Mouse (Mus musculus): ENCODE data around the gene Snrnp35.
A peak's percentile ranks its signal among the peaks of the same experiment; 100 is the strongest.

The Snrnp35 gene

GRCm38 (mm10) chr5:124538813-124539792 lies 56.2 kb downstream of the Snrnp35 start:
- peak; percentile 59 for DNase-seq (ENCODE audit: low spot score)

DNA sequence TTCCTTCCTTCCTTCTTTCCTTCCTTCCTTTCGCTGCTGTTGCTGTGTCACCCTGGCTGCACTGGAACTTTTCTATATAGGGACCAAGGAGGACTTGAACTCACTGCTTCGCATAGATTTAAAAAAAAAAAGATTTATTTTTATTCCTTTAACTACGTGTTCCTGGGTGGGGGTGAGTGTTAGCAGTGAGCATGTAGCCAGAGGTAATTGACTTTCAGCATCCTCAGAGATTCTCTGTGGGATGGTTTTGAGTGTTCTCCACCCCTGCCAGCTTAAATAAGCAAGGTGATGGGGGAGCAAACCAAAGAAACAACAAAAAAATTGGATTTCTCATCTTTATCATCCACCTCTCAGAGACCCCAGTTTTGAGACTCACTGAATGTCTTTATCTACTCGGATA lies 57.0 kb downstream of the Snrnp35 start:
- DNase-seq (ENCODE audit: low spot score) = no peak

DNA sequence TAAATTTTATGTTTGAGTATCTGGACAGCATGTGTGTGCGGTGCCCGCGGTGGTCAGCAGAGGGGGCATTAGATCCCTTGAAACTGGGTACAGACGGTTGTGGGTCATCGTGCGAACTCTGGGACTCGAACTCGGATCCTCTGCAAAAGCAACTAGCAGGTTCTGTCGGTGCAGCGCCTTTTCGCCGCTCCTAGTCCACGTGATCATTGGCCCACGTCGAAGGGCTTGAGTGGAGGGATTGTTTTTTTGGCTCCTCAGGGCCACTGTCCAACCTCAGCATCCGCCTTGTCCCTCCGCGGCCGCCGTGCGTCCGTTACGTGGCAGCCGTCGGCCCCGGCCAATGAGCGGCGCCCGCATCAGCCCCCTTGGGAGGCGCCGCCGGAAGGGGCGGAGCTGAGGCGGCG lies 57.5 kb downstream of the Snrnp35 start, which contains the start of gene Tmed2:
TSS of gene Tmed2 (plus strand) at position 313 of the 404 bp plus-strand sequence.
- DNase-seq (ENCODE audit: low spot score) = peak; percentile 95
